Mouse (Mus musculus) embryonic facial prominence, embryonic 11.5 days (tissue): ENCODE measurements around the gene Erp27. TPM values are rescaled to one million over a fixed set of nuclear protein-coding genes. Genes with fewer than 3 reads are reported as not detected.

Experiments
- ATAC-seq: fragments of 200-750 bp; cut with Nextera tagmentation; replicated peaks from 2 replicates; pipeline ENCODE4 v1.8.0; 2017; ENCODE audit warnings: low read depth; ENCODE audit not compliant: insufficient number of reproducible peaks, low FRiP score, low TSS enrichment
- DNase-seq: peaks from one replicate; pipeline ENCODE4 v3.0.0-alpha.2; 2015; ENCODE audit warnings: low spot score
- H3K27ac ChIP-seq: fragments of 300-500 bp; sonication (generic); replicated peaks from 2 replicates; pipeline ENCODE4 v1.5.1; 2014; ENCODE audit warnings: mild to moderate bottlenecking, low read depth, low read length, control low read depth
- H3K27me3 ChIP-seq: fragments of 300-500 bp; sonication (generic); 2 replicates; pipeline ENCODE4 v1.6.1; 2014; ENCODE audit warnings: mild to moderate bottlenecking, low read length, moderate library complexity, mixed read lengths; ENCODE audit not compliant: control insufficient read depth, insufficient read depth
- H3K36me3 ChIP-seq: fragments of 300-500 bp; sonication (generic); replicated peaks from 2 replicates; pipeline ENCODE4 v1.6.1; 2014; ENCODE audit warnings: low read depth, mild to moderate bottlenecking, low read length, moderate library complexity, mixed read lengths; ENCODE audit not compliant: control insufficient read depth, insufficient read depth
- H3K4me1 ChIP-seq: fragments of 300-500 bp; sonication (generic); 2 replicates; pipeline ENCODE4 v1.6.1; 2014; ENCODE audit warnings: low read length, mixed read lengths; ENCODE audit not compliant: control insufficient read depth, insufficient read depth
- H3K4me2 ChIP-seq: fragments of 300-500 bp; sonication (generic); 2 replicates; pipeline ENCODE4 v1.6.1; 2014; ENCODE audit warnings: low read depth, mild to moderate bottlenecking, control low read depth, low read length, moderate library complexity
- H3K4me3 ChIP-seq: fragments of 300-500 bp; sonication (generic); 2 replicates; pipeline ENCODE4 v1.5.1; 2014; ENCODE audit warnings: low read depth, low read length, control low read depth
- H3K9ac ChIP-seq: fragments of 300-500 bp; sonication (generic); replicated peaks from 2 replicates; pipeline ENCODE4 v1.6.1; 2014; ENCODE audit warnings: mild to moderate bottlenecking, control low read depth, low read length
- H3K9me3 ChIP-seq: fragments of 300-500 bp; sonication (generic); replicated peaks from 2 replicates; pipeline ENCODE4 v1.6.1; 2016; ENCODE audit warnings: mild to moderate bottlenecking, low read length, inconsistent platforms, mixed read lengths; ENCODE audit not compliant: control insufficient read depth
- WGBS: fragments of 180-500 bp; shearing (Covaris S2); extraction: QIAGEN DNeasy Blood & Tissue Kit; methylation state at CpG from one replicate; pipeline ENCODE4 v1.1.7; 2014; 5-methylcytosine and 5-hydroxymethylcytosine counted together
- polyA plus RNA-seq: library from polyadenylated mRNA; unstranded; fragments of >200 nt; fragmentation: Nextera tagmentation; extraction: Ambion mirVana; gene quantifications from 2 replicates; pipeline ENCODE4 v1.2.1, GENCODE M21; 2014

The Erp27 gene
- polyA plus RNA-seq, 1 experiment from 2014 or later = not detected

GRCm38 (mm10) chr6:136868921-136869320, 53.1 kb downstream of the Erp27 start:
- WGBS = 79% methylated on average over 5 of the region's 5 CpGs
- H3K36me3 ChIP-seq = no peaks in the 10 kb centered on the region
- ATAC-seq (no peak), DNase-seq (no peak)
- no peaks in the 10 kb centered on the region for H3K9me3 ChIP-seq
- H3K27me3 ChIP-seq = no peaks in the 10 kb centered on the region
- H3K9ac ChIP-seq = no peak overlapping the region
- no peak overlapping the region for H3K4me2 ChIP-seq
- no peak overlapping the region for H3K27ac ChIP-seq
- no peak overlapping the region for H3K4me3 ChIP-seq
- no peaks in the 10 kb centered on the region for H3K4me1 ChIP-seq

- Histone ChIP-seq H3K27me3 (no peaks in the 10 kb centered on the region), H3K4me2 (no peak overlapping the region), H3K9me3 (no peaks in the 10 kb centered on the region), H3K27ac (no peak overlapping the region), H3K4me1 (no peaks in the 10 kb centered on the region), H3K4me3 (no peak overlapping the region), H3K9ac (no peak overlapping the region), H3K36me3 (no peaks in the 10 kb centered on the region)
- no peak for DNase-seq
- ATAC-seq = no peak
- WGBS = 83% methylated on average over 4 of the region's 4 CpGs
Observed at GRCm38 (mm10) chr6:136866150-136866549, 55.8 kb downstream of the Erp27 start.

- ATAC-seq (no peak), DNase-seq (no peak)
- no peak overlapping the region for H3K9ac ChIP-seq
- H3K27ac ChIP-seq = no peak overlapping the region
- H3K4me3 ChIP-seq = no peak overlapping the region
- no peaks in the 10 kb centered on the region for H3K36me3 ChIP-seq
- no peak overlapping the region for H3K4me2 ChIP-seq
- H3K9me3 ChIP-seq = no peaks in the 10 kb centered on the region
- no peaks in the 10 kb centered on the region for H3K4me1 ChIP-seq
- 92% methylated on average over 5 of the region's 5 CpGs for WGBS
- no peaks in the 10 kb centered on the region for H3K27me3 ChIP-seq
Observed at GRCm38 (mm10) chr6:136865360-136865759, 56.6 kb downstream of the Erp27 start.

- WGBS = 51% methylated on average over 9 of the region's 9 CpGs
- Histone ChIP-seq H3K9ac (no peak overlapping the region), H3K9me3 (no peaks in the 10 kb centered on the region), H3K4me1 (peaks cover 2% of the 10 kb centered on the region; the same call in 1 of the 2 replicates), H3K4me2 (no peak overlapping the region), H3K27ac (no peak overlapping the region), H3K4me3 (no peak overlapping the region), H3K36me3 (no peaks in the 10 kb centered on the region), H3K27me3 (no peaks in the 10 kb centered on the region)
- DNase-seq (peak; percentile 86), ATAC-seq (no peak; the same call in 1 of the 2 replicates)
Observed at GRCm38 (mm10) chr6:136861020-136861419, 61.0 kb downstream of the Erp27 start.

GRCm38 (mm10) chr6:136858420-136858819, 63.6 kb downstream of the Erp27 start:
- 74% methylated on average over 8 of the region's 8 CpGs for WGBS
- Histone ChIP-seq H3K9me3 (no peaks in the 10 kb centered on the region), H3K27me3 (no peaks in the 10 kb centered on the region), H3K9ac (no peak overlapping the region), H3K27ac (no peak overlapping the region), H3K4me2 (no peak overlapping the region), H3K4me1 (peaks cover 2% of the 10 kb centered on the region; the same call in 1 of the 2 replicates), H3K4me3 (no peak overlapping the region), H3K36me3 (no peaks in the 10 kb centered on the region)
- DNase-seq (no peak), ATAC-seq (no peak)

- H3K9ac ChIP-seq = no peak overlapping the region
- H3K27me3 ChIP-seq = no peaks in the 10 kb centered on the region
- DNase-seq (no peak), ATAC-seq (no peak)
- H3K27ac ChIP-seq = no peak overlapping the region
- H3K4me1 ChIP-seq = peaks cover 2% of the 10 kb centered on the region; the same call in 1 of the 2 replicates
- no peak overlapping the region for H3K4me3 ChIP-seq
- H3K4me2 ChIP-seq = no peak overlapping the region
- no peaks in the 10 kb centered on the region for H3K9me3 ChIP-seq
- 35% methylated on average over 11 of the region's 11 CpGs for WGBS
- no peaks in the 10 kb centered on the region for H3K36me3 ChIP-seq
Observed at GRCm38 (mm10) chr6:136857873-136858260, 64.1 kb downstream of the Erp27 start.

Other genes starting within 250 kb of the Erp27 start
- 0.14 and 0.29 TPM in 2 replicates for gene Gucy2c, start 140.4 kb downstream of the Erp27 start, polyA plus RNA-seq
- gene Hist4h4, start 117.8 kb downstream of the Erp27 start, polyA plus RNA-seq = 0.46 and 0.56 TPM in 2 replicates
- 87.8 and 89.1 TPM in 2 replicates for gene H2afj, start 113.9 kb downstream of the Erp27 start, polyA plus RNA-seq
- gene BC049715, start 94.6 kb downstream of the Erp27 start, polyA plus RNA-seq = 0.96 and 1.1 TPM in 2 replicates
- 140 and 146 TPM in 2 replicates for gene Wbp11, start 93.9 kb downstream of the Erp27 start, polyA plus RNA-seq
- gene Smco3, start 86.7 kb downstream of the Erp27 start, polyA plus RNA-seq = 0.74 and 1.2 TPM in 2 replicates
- gene Art4, start 64.4 kb downstream of the Erp27 start, polyA plus RNA-seq = 1.2 and 1.3 TPM in 2 replicates
- gene Mgp, start 46.4 kb downstream of the Erp27 start, polyA plus RNA-seq = 9.7 and 11.8 TPM in 2 replicates
- not detected in 2 replicates for gene Pde6h, start 1.7 kb upstream of the Erp27 start, polyA plus RNA-seq
- 56.2 and 58.1 TPM in 2 replicates for gene Arhgdib, start 19.7 kb upstream of the Erp27 start, polyA plus RNA-seq
- gene Rerg, start 248.3 kb upstream of the Erp27 start, polyA plus RNA-seq = 7.6 and 8.3 TPM in 2 replicates